Mouse (Mus musculus) stomach, embryonic 15.5 days (tissue): Measurements from ENCODE around the gene Gadd45b. TPM values are rescaled to one million over a fixed set of nuclear protein-coding genes. Genes with fewer than 3 reads are reported as not detected.

Experiments used
- ATAC-seq: fragments of 200-750 bp; cut with Nextera tagmentation; 2 replicates; pipeline ENCODE4 v1.8.0; 2017; ENCODE audit warnings: low read depth, moderate number of reproducible peaks, moderate TSS enrichment; ENCODE audit not compliant: insufficient read depth, low FRiP score
- H3K27ac ChIP-seq: fragments of 300-500 bp; sonication (generic); 2 replicates; pipeline ENCODE4 v1.5.1; 2015; ENCODE audit warnings: mild to moderate bottlenecking, inconsistent platforms
- H3K27me3 ChIP-seq: fragments of 300-500 bp; sonication (generic); replicated peaks from 2 replicates; pipeline ENCODE4 v1.6.1; 2015; ENCODE audit warnings: inconsistent platforms
- H3K36me3 ChIP-seq: fragments of 300-500 bp; sonication (generic); 2 replicates; pipeline ENCODE4 v1.6.1; 2015; ENCODE audit warnings: inconsistent platforms
- H3K4me1 ChIP-seq: fragments of 300-500 bp; sonication (generic); 2 replicates; pipeline ENCODE4 v1.6.1; 2015; ENCODE audit warnings: inconsistent platforms
- H3K4me2 ChIP-seq: fragments of 300-500 bp; sonication (generic); 2 replicates; pipeline ENCODE4 v1.6.1; 2015; ENCODE audit warnings: mild to moderate bottlenecking, inconsistent platforms
- H3K4me3 ChIP-seq: fragments of 300-500 bp; sonication (generic); replicated peaks from 2 replicates; pipeline ENCODE4 v1.5.1; 2015; ENCODE audit warnings: inconsistent platforms
- H3K9ac ChIP-seq: fragments of 300-500 bp; sonication (generic); 2 replicates; pipeline ENCODE4 v1.6.1; 2015; ENCODE audit warnings: inconsistent platforms
- H3K9me3 ChIP-seq: fragments of 300-500 bp; sonication (generic); 2 replicates; pipeline ENCODE4 v1.6.1; 2016; ENCODE audit warnings: inconsistent platforms
- WGBS: fragments of 180-500 bp; shearing (Covaris S2); methylation state at CpG from one replicate; pipeline ENCODE4 v1.1.7; 2015; 5-methylcytosine and 5-hydroxymethylcytosine counted together
- polyA plus RNA-seq: library from polyadenylated mRNA; unstranded; fragments of >200 nt; fragmentation: Nextera tagmentation; extraction: Ambion mirVana; gene quantifications from 2 replicates; pipeline ENCODE4 v1.2.1, GENCODE M21; 2015

Gene Gadd45b
- polyA plus RNA-seq, 1 experiment from 2014 or later, result 33.6 TPM

DNA sequence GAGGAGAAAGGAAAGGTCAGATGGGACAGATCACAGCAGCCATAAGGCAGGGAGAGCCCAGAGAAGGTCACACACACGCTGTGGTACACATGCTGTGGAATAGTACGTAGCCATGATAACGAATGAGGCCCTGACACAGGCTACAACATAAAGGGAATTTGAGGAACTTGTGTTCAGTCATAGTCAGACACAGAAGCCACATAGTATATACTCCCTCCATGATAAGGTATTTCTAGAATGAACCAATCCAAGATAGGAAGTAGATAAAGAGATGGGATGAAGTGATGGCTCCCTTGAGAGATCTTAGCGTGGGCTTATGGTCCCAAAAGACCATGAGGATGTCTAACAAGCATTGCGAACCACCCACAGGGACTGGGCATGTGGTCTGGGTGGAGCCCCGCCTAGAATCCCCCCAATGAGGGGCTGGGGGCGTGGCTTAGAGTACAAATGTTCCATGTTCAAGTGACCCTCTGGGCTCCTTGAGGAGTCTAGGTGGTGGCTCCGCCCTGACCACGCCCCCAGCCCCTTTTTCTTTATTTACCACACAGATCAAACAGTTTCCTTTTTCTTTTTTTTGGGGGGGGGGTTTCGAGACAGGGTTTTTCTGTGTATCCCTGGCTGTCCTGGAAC lies 22.0 kb downstream of the Gadd45b start:
- no peaks in the 10 kb centered on the region for H3K9me3 ChIP-seq
- no peaks in the 10 kb centered on the region for H3K36me3 ChIP-seq
- WGBS, result 79% methylated on average over 10 of the region's 10 CpGs
- H3K4me2 ChIP-seq, result no peak overlapping the region
- no peak overlapping the region for H3K4me3 ChIP-seq
- peaks cover 32% of the 10 kb centered on the region for H3K4me1 ChIP-seq
- H3K9ac ChIP-seq, result no peak overlapping the region
- no peak for ATAC-seq
- no peak overlapping the region for H3K27ac ChIP-seq
- no peaks in the 10 kb centered on the region for H3K27me3 ChIP-seq

DNA sequence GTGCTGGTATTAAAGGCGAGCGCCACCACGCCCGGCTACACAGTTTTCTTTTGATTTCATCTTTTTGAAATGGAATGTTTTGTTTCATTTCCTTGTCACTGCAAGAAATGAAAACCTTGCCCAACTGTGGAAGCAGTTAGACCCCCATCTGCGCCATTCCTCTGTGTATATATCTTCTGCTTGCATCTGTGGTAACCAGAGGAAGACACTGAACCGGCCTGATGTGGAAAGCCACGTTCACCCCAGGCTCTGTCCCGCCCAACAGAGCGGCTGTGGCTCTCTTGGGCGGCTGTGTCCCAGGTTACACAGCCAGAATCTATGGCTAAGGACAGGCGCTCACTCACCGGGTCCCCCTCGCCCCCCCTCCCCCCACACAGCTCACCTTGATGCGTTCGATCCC lies 22.6 kb downstream of the Gadd45b start:
- ATAC-seq, result no peak
- Histone ChIP-seq H3K4me1 (peaks cover 26% of the 10 kb centered on the region), H3K4me3 (no peak overlapping the region), H3K27ac (no peak overlapping the region), H3K4me2 (no peak overlapping the region), H3K9ac (no peak overlapping the region), H3K27me3 (no peaks in the 10 kb centered on the region), H3K9me3 (no peaks in the 10 kb centered on the region), H3K36me3 (no peaks in the 10 kb centered on the region)
- 67% methylated on average over 15 of the region's 15 CpGs for WGBS

DNA sequence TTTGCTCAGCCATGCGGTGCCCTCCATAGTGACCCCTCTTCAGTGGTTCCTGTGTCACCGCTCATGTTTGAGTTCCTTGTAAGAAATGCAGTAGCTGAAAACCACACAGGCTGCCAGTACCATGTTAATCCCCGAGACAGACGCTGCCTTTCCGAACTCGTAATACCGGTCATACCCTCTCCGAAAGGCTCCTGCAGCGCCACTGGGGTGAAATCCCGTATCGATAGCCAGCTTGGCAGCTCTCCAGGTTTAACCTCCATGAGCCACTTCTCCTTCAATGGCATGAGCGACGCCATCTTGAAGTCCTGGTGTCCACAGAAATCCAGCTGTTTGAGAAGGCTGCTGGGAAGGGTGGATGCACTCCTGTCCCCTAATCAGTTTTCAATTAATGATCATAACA lies 24.5 kb downstream of the Gadd45b start:
- no peak for ATAC-seq
- Histone ChIP-seq H3K27me3 (no peaks in the 10 kb centered on the region), H3K9ac (no peak overlapping the region), H3K4me1 (peaks cover 12% of the 10 kb centered on the region; the same call in 1 of the 2 replicates), H3K9me3 (no peaks in the 10 kb centered on the region), H3K4me2 (no peak overlapping the region), H3K36me3 (no peaks in the 10 kb centered on the region), H3K4me3 (no peak overlapping the region), H3K27ac (peak overlapping the region; percentile 71)
- WGBS, result 61% methylated on average over 13 of the region's 13 CpGs

DNA sequence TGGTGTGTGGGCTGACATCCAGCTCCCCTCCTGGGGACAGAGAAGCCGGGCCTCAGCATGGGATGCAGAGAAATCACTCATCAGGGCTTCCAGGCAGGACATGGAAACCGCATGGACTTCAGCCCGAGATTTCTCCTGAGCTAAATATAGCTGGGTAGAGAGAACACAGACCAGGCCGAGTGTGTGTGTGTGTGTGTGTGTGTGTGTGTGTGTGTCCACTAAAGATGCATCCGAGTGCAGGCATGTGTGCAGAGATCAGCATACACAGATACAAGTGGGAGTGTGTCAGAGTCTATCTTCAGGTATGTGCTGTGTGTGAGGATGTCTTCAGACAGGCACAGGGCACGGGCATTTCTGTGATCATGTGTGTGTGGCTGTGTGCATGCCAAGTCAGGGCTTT lies 25.0 kb downstream of the Gadd45b start:
- Histone ChIP-seq H3K36me3 (no peaks in the 10 kb centered on the region), H3K4me2 (no peak overlapping the region), H3K9ac (no peak overlapping the region), H3K4me1 (peaks cover 12% of the 10 kb centered on the region; the same call in 1 of the 2 replicates), H3K27me3 (no peaks in the 10 kb centered on the region), H3K27ac (peak overlapping the region; percentile 71), H3K4me3 (no peak overlapping the region), H3K9me3 (no peaks in the 10 kb centered on the region)
- peak; percentile 33 for ATAC-seq
- 48% methylated on average over 6 of the region's 6 CpGs for WGBS

DNA sequence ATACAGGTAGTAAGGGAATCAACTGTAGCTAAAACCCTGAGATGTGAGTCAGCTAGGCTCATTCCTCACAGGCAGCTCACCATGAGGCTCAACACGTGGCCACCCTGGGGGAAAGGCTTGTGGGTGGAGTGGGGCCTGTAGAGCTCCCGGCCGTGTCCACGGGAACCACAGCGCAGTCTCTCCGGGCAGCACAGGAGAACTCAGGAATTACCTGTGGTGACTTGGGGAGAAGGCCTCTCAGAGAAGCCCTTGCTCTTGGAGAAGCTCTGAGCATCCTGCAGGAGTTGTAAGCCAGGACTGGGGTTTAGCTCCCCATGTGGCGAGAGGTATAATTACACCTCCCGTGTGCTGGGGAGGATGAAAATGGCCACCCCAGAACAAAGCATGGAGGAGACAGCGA lies 25.7 kb downstream of the Gadd45b start:
- 18% methylated on average over 9 of the region's 9 CpGs for WGBS
- no peaks in the 10 kb centered on the region for H3K27me3 ChIP-seq
- H3K4me3 ChIP-seq, result no peak overlapping the region
- no peak for ATAC-seq
- H3K4me2 ChIP-seq, result no peak overlapping the region
- H3K27ac ChIP-seq, result peak overlapping the region; percentile 71
- no peak overlapping the region for H3K9ac ChIP-seq
- H3K4me1 ChIP-seq, result peaks cover 17% of the 10 kb centered on the region; the same call in 1 of the 2 replicates
- no peaks in the 10 kb centered on the region for H3K36me3 ChIP-seq
- H3K9me3 ChIP-seq, result no peaks in the 10 kb centered on the region

DNA sequence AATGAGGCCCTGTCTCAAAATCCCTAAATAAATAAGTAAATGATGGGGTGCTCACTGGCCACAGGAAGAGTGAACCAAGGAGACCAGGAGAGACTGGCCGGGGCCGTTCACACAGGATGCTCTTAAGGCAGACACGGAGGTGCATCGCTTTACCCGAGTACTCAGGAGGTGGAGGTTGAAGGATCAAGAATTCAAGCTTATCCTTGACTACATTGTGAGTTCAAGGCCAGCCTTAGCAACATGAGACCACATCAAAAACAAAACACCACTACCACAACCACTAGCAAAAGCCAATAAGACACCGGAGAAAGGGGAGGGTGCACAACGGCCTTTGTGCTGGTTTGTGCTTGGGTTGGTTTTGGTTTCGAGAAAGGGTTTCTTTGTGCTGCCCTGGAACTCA lies 26.5 kb downstream of the Gadd45b start:
- ATAC-seq, result no peak
- WGBS, result 96% methylated on average over 8 of the region's 8 CpGs
- Histone ChIP-seq H3K9me3 (no peaks in the 10 kb centered on the region), H3K4me3 (no peak overlapping the region), H3K9ac (no peak overlapping the region), H3K27ac (no peak overlapping the region), H3K4me2 (no peak overlapping the region), H3K27me3 (no peaks in the 10 kb centered on the region), H3K4me1 (peaks cover 26% of the 10 kb centered on the region), H3K36me3 (no peaks in the 10 kb centered on the region)

DNA sequence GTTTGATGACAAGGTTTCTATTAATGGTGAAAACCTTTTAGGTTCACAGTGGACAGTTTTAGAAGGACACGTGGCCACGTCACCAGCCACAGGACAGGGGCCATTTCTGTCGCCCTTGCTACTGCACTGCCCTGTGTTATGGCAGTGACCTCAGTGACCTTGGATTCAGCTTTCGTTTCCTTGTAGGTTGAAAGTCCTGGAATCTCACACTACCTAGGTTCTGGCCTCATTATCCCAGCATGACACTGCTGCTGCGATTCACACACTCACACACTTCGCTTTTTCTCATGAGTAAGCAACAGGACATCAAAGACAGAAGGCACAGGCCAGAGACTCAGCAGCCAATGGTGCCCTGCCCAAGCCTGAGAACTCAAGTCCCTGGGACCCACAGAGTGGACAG lies 27.0 kb downstream of the Gadd45b start:
- H3K27ac ChIP-seq, result no peak overlapping the region
- H3K36me3 ChIP-seq, result no peaks in the 10 kb centered on the region
- H3K27me3 ChIP-seq, result no peaks in the 10 kb centered on the region
- H3K9me3 ChIP-seq, result no peaks in the 10 kb centered on the region
- ATAC-seq, result no peak
- H3K4me1 ChIP-seq, result peaks cover 29% of the 10 kb centered on the region
- no peak overlapping the region for H3K4me2 ChIP-seq
- WGBS, result 79% methylated on average over 6 of the region's 6 CpGs
- H3K4me3 ChIP-seq, result no peak overlapping the region
- H3K9ac ChIP-seq, result no peak overlapping the region

DNA sequence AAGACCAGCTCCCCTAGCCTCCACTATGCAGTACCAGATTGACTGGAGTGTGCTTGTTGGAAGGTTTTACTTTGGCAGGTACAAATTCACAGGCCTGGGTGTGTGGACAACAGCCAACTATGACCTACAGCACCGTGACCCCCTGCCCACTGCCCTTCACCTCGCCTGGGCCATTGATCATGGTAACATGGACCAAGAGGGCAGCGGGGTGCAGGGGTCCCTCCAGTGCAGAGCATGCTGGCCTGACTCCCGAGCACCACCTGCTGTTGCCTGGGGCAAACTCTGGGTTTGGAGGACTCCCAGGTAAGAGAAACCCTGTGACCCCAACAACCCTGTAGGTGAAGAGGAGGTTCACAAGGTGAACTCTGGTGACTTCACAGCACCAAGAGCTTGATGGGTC lies 27.9 kb downstream of the Gadd45b start:
- Histone ChIP-seq H3K27ac (no peak overlapping the region), H3K4me3 (no peak overlapping the region), H3K4me1 (peaks cover 38% of the 10 kb centered on the region), H3K27me3 (no peaks in the 10 kb centered on the region), H3K9me3 (no peaks in the 10 kb centered on the region), H3K9ac (no peak overlapping the region), H3K36me3 (no peaks in the 10 kb centered on the region), H3K4me2 (no peak overlapping the region)
- WGBS, result 68% methylated on average over 4 of the region's 4 CpGs
- no peak for ATAC-seq

DNA sequence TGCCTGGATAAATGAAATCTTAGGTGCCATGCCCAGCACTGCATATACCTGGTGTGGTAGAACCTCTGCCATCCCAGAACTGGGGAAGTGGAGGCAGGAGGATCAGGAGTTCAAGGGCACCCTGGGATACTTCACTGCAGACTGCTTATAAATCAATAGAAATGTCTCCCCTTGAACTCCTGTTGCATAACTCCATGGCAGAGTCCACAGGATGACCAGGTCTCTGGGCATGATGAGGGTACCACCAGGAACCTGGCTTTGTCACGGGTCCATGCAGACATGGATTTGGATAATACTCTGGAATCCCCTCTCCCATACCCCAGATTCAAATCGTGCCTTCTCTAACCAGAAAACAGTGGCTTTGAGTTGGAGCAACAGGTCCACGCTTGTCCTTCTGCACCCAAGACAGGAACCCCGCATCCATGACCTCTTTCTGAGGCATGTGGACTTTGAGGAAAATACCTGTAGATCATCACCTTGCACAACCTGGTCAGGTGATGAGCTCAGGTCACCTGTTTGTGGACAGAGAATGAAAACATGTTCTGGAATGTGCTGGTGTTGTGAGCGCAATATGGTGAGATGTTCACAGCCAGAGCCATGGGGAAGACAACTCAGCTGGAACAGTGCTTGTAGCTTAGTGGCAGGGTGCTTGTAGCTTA lies 29.2 kb downstream of the Gadd45b start:
- Histone ChIP-seq H3K27me3 (no peaks in the 10 kb centered on the region), H3K9ac (no peak overlapping the region), H3K4me1 (peaks cover 51% of the 10 kb centered on the region), H3K36me3 (no peaks in the 10 kb centered on the region), H3K9me3 (no peaks in the 10 kb centered on the region), H3K4me3 (no peak overlapping the region), H3K27ac (no peak overlapping the region), H3K4me2 (no peak overlapping the region)
- 91% methylated on average over 5 of the region's 5 CpGs for WGBS
- ATAC-seq, result no peak

DNA sequence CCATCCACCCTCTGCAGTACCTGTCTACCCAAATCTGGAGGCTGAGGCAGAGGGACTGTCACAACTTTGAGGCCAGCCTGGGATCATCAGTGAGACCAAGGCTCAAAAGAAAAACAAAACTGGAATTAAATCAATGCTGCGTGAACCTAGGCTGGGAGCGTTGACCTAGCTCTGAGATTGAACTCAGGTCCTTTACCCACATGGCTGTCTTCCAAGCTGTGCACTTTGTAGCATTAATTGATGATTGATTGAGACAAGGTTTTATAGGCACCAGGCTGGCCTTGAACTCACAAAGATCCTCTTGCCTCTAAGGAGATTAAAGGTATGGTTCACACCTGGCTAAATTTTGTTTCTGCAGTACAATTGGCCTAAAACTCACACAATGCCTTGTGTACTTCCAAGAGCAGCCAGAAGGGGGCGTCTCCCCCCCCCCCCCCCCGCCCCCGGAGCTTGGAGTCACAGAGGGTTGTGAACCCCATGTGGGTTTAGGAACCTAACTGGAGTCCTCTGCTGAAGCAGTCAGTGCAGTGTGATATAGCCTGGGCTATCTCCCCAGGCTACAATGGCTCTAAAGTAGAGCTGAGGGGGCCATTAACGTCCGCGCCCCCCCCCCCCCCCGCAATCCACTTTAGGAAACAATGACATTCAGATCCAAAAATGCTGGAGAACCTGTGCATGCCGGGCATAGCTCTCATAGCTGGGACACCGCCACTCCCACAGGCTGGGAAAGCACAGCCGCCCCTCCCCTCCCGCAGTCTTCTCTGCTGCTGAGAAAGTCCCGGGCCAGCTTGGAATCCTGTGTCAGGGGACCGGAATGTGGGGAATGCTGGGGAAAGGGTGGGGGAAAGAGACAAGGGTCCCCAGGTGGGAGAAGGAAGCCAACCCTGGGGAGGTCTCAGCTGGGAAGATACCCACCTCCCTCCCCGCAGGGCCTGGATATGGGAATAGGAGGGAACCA lies 31.0 kb downstream of the Gadd45b start:
- Histone ChIP-seq H3K27ac (peak overlapping the region; percentile 84), H3K4me3 (no peak overlapping the region), H3K9me3 (no peaks in the 10 kb centered on the region), H3K4me1 (peaks cover 41% of the 10 kb centered on the region), H3K27me3 (no peaks in the 10 kb centered on the region), H3K4me2 (peak overlapping the region; percentile 30; the same call in 1 of the 2 replicates), H3K36me3 (no peaks in the 10 kb centered on the region), H3K9ac (no peak overlapping the region)
- 14% methylated on average over 16 of the region's 16 CpGs for WGBS
- ATAC-seq, result peak; percentile 63

DNA sequence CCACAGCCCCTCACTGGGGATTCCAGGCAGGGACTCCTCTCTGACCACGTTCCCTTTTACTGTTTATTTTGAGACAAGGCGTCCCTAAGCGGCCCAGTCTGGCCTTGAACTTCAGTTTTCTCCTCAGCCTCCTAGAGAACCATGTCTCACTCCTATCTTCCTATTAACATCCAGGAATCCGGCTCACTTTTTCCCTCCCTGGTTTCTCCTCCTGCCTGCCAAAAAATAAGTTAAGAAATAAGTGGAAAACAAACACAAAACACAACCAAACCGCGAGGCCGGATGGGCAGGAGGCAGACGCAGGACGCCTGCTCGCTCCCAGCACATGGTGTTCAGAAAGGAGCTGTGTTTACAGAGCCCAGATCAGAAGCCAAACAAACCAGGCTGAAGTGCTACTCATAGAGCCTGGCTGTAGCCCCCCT lies 32.2 kb downstream of the Gadd45b start:
- Histone ChIP-seq H3K27me3 (no peaks in the 10 kb centered on the region), H3K4me3 (no peak overlapping the region), H3K9me3 (no peaks in the 10 kb centered on the region), H3K36me3 (no peaks in the 10 kb centered on the region), H3K9ac (no peak overlapping the region), H3K4me2 (no peak overlapping the region), H3K4me1 (peaks cover 43% of the 10 kb centered on the region), H3K27ac (peak overlapping the region; percentile 84)
- WGBS, result 21% methylated on average over 10 of the region's 10 CpGs
- ATAC-seq, result peak; percentile 7; the same call in 1 of the 2 replicates

DNA sequence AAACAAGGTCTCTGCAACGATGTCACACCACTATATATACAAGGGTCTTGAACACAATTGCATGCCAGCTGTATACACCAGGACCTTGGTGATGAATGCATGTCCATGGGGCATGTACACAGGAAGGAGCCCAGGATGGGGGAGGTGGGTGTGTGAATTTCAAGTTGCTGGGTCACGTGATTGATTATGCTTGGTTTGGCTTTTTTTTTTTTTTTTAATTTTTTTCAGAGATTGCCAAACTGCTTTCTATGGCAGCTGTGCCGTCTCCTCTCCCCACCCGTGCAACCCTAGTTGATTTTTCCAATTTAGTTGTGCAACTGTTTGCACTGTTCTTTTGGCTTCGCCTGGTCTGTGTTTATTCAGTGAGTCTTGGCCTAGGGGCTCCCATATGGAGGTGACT lies 32.7 kb downstream of the Gadd45b start:
- Histone ChIP-seq H3K4me2 (no peak overlapping the region), H3K4me1 (peaks cover 48% of the 10 kb centered on the region), H3K27me3 (no peaks in the 10 kb centered on the region), H3K36me3 (no peaks in the 10 kb centered on the region), H3K27ac (peak overlapping the region; percentile 84), H3K4me3 (no peak overlapping the region), H3K9ac (no peak overlapping the region), H3K9me3 (no peaks in the 10 kb centered on the region)
- no peak for ATAC-seq
- 45% methylated on average over 5 of the region's 5 CpGs for WGBS
